Comparison of ENCODE assay signal across 9 mouse cellular contexts in genomic region chr7:132712044-132712708, GRCm38 (mm10).
A peak's percentile ranks its signal among the peaks of the same experiment; 100 is the strongest.
DNase-seq lines count a peak whose midpoint lies in the region; ATAC-seq and TF ChIP-seq lines count a peak whose summit lies in the region.
"Had no signal": no experiment of that assay in that cellular context is flagged by ENCODE, and none has a peak within 500 bp of the region (broad histone marks: within the 10 kb centered on the region; RNA-seq: fewer than 3 reads in every experiment).

No protein-coding gene starts in this region.

- H3K4me2 ChIP-seq in forebrain, embryonic 13.5 days, result no peak overlapping the region
- H3K4me2 ChIP-seq in liver, embryonic 12.5 days, result 0 out of 2 replicates have a peak overlapping the region, but pooled peaks have one; percentile 2
- H3K4me2 ChIP-seq in neural tube, embryonic 15.5 days, result no peak overlapping the region

- no peak overlapping the region for H3K4me3 ChIP-seq in layer of hippocampus, adult 2 months
- H3K4me3 ChIP-seq in forebrain, embryonic 13.5 days, result no peak overlapping the region
- no peak overlapping the region for H3K4me3 ChIP-seq in liver, embryonic 12.5 days
- H3K4me3 ChIP-seq in neural tube, embryonic 15.5 days (replicated peaks), result no peak overlapping the region

- peak overlapping the region; percentile 3; the same call in 1 of the 2 replicates for H3K9ac ChIP-seq in forebrain, embryonic 13.5 days
- H3K9ac ChIP-seq in liver, embryonic 12.5 days, result no peak overlapping the region
- H3K9ac ChIP-seq in neural tube, embryonic 15.5 days (replicated peaks), result no peak overlapping the region
- H3K9ac ChIP-seq: liver, embryonic 14.5 days had no signal

- H3K4me1 ChIP-seq in forebrain, embryonic 13.5 days, result peaks cover 45% of the 10 kb centered on the region
- peaks cover 49% of the 10 kb centered on the region for H3K4me1 ChIP-seq in liver, embryonic 12.5 days
- H3K4me1 ChIP-seq in neural tube, embryonic 15.5 days, result peaks cover 33% of the 10 kb centered on the region

- TF ChIP-seq CTCF in layer of hippocampus, adult 2 months (conservative IDR thresholded peaks at IDR 0.05), result no peak

- H3K27ac ChIP-seq in layer of hippocampus, adult 2 months, result peak overlapping the region; percentile 95
- H3K27ac ChIP-seq in forebrain, embryonic 13.5 days, result peak overlapping the region; percentile 20; the same call in 1 of the 2 replicates
- no peak overlapping the region for H3K27ac ChIP-seq in liver, embryonic 12.5 days
- H3K27ac ChIP-seq in neural tube, embryonic 15.5 days (replicated peaks), result 0 out of 2 replicates have a peak overlapping the region, but pooled peaks have one; percentile 18
- H3K27ac ChIP-seq: liver, embryonic 14.5 days had no signal

- ATAC-seq in forebrain, embryonic 13.5 days, result peak; percentile 39
- peak; percentile 11; the same call in 1 of the 2 replicates for ATAC-seq in liver, embryonic 12.5 days
- 0 out of 2 replicates have a peak, but pooled peaks have one; percentile 48 for ATAC-seq in neural tube, embryonic 15.5 days (ENCODE audit: low FRiP score)

- H3K36me3 ChIP-seq in forebrain, embryonic 13.5 days (ENCODE audit: poor library complexity, severe bottlenecking), result peaks cover 27% of the 10 kb centered on the region
- H3K36me3 ChIP-seq in liver, embryonic 12.5 days, result peaks cover 50% of the 10 kb centered on the region
- 0 out of 2 replicates have a peak, but pooled peaks cover 2% of the 10 kb centered on the region for H3K36me3 ChIP-seq in neural tube, embryonic 15.5 days

- WGBS in forebrain, embryonic 13.5 days, result 44% methylated on average over 16 of the region's 16 CpGs
- 60% methylated on average over 16 of the region's 16 CpGs for whole genome bisulfite sequencing in liver, embryonic 12.5 days (ENCODE audit: insufficient replicate concordance)
- 31% methylated on average over 16 of the region's 16 CpGs for WGBS in neural tube, embryonic 15.5 days

- no peak for DNase-seq in layer of hippocampus, adult 2 months (ENCODE audit: low spot score in 2 of 2)
- no peak for DNase-seq in layer of hippocampus, postnatal 14 days (ENCODE audit: low spot score in 2 of 2)
- no peak for DNase-seq in thymus, postnatal 25 days
- DNase-seq in natural killer cell, adult 2 months (ENCODE audit: low spot score in 2 of 2), result no peak
- DNase-seq in right cerebral cortex, adult 2 months (ENCODE audit: low spot score in 2 of 2), result no peak

- H3K9me3 ChIP-seq in forebrain, embryonic 13.5 days (replicated peaks), result no peaks in the 10 kb centered on the region
- no peaks in the 10 kb centered on the region for H3K9me3 ChIP-seq in liver, embryonic 12.5 days (replicated peaks)
- no peaks in the 10 kb centered on the region for H3K9me3 ChIP-seq in neural tube, embryonic 15.5 days (replicated peaks)

- no peaks in the 10 kb centered on the region for H3K27me3 ChIP-seq in forebrain, embryonic 13.5 days
- no peaks in the 10 kb centered on the region for H3K27me3 ChIP-seq in liver, embryonic 12.5 days (replicated peaks)
- no peaks in the 10 kb centered on the region for H3K27me3 ChIP-seq in neural tube, embryonic 15.5 days (replicated peaks)
